Mouse (Mus musculus) thymus, adult 2 months (tissue): Measurements from ENCODE around the gene Fjx1. TPM values are rescaled to one million over a fixed set of nuclear protein-coding genes. Genes with fewer than 3 reads are reported as not detected.

Experiments used
- DNase-seq: peaks from one replicate; pipeline ENCODE4 v3.0.0; 2021
- H3K27ac ChIP-seq: fragments of 200-500 bp; 2 replicates; pipeline ENCODE4 v1.5.1; 2012; ENCODE audit warnings: low read length, control low read depth; ENCODE audit not compliant: control insufficient read depth, insufficient read depth
- H3K27me3 ChIP-seq: fragments of 200-500 bp; 2 replicates; pipeline ENCODE4 v1.6.1; 2012; ENCODE audit warnings: mild to moderate bottlenecking, low read length, moderate library complexity, mixed read lengths; ENCODE audit not compliant: control insufficient read depth, insufficient read depth
- H3K36me3 ChIP-seq: fragments of 200-500 bp; 2 replicates; pipeline ENCODE4 v1.6.1; 2012; ENCODE audit warnings: mild to moderate bottlenecking, low read length, moderate library complexity; ENCODE audit not compliant: control insufficient read depth, insufficient read depth
- H3K4me1 ChIP-seq: fragments of 200-500 bp; replicated peaks from 2 replicates; pipeline ENCODE4 v1.6.1; 2012; ENCODE audit warnings: low read length; ENCODE audit not compliant: control insufficient read depth, insufficient read depth
- H3K4me3 ChIP-seq: fragments of 200-500 bp; 2 replicates; pipeline ENCODE4 v1.5.1; 2012; ENCODE audit warnings: mild to moderate bottlenecking, low read length, control low read depth, moderate library complexity; ENCODE audit not compliant: control insufficient read depth, insufficient read depth
- CTCF ChIP-seq: fragments of 200-500 bp; IDR thresholded peaks from 2 replicates; pipeline ENCODE4 v1.5.1; 2012; ENCODE audit warnings: mild to moderate bottlenecking, control low read depth, low read length, moderate library complexity, borderline replicate concordance; ENCODE audit not compliant: control insufficient read depth, poor library complexity, insufficient read depth; ENCODE audit errors: extremely low read depth
- POLR2A ChIP-seq: fragments of 200-500 bp; IDR thresholded peaks from 2 replicates; pipeline ENCODE4 v1.6.1; 2012; ENCODE audit warnings: mild to moderate bottlenecking, low read length, control low read depth, moderate library complexity; ENCODE audit not compliant: control insufficient read depth, poor library complexity, insufficient read depth; ENCODE audit errors: extremely low read depth
- WGBS: fragments of 180-500 bp; shearing (Covaris S2); methylation state at CpG from one replicate; pipeline ENCODE4 v1.1.7; 2018; 5-methylcytosine and 5-hydroxymethylcytosine counted together
- polyA plus RNA-seq: library from polyadenylated mRNA; depleted of rRNA; stranded (reverse); fragments of >200 nt; gene quantifications from 2 replicates; pipeline ENCODE4 v1.2.3, GENCODE M21; 2012

Fjx1 gene
- polyA plus RNA-seq, 1 experiment: 2.0 TPM

GRCm38 (mm10) chr2:102463587-102464341 is 11.5 kb upstream of the Fjx1 start:
- TF ChIP-seq POLR2A (no peak), CTCF (no peak)
- Histone ChIP-seq H3K27ac (no peak overlapping the region), H3K4me3 (no peak overlapping the region), H3K4me1 (no peaks in the 10 kb centered on the region), H3K27me3 (no peaks in the 10 kb centered on the region), H3K36me3 (no peaks in the 10 kb centered on the region)
- 88% methylated on average over 12 of the region's 12 CpGs for WGBS
- DNase-seq: no peak

- Histone ChIP-seq H3K4me1 (no peaks in the 10 kb centered on the region), H3K4me3 (no peak overlapping the region), H3K27ac (no peak overlapping the region), H3K27me3 (no peaks in the 10 kb centered on the region), H3K36me3 (no peaks in the 10 kb centered on the region)
- 91% methylated on average over 1 of the region's 1 CpGs for WGBS
- TF ChIP-seq POLR2A: no peak
- no peak for TF ChIP-seq CTCF
- DNase-seq: no peak
Observed at GRCm38 (mm10) chr2:102461491-102461890, 9.2 kb upstream of the Fjx1 start.

- Histone ChIP-seq H3K4me1 (peaks cover 15% of the 10 kb centered on the region), H3K27me3 (peaks cover 14% of the 10 kb centered on the region), H3K27ac (no peak overlapping the region), H3K4me3 (no peak overlapping the region), H3K36me3 (no peaks in the 10 kb centered on the region)
- DNase-seq: no peak
- no peak for TF ChIP-seq CTCF
- TF ChIP-seq POLR2A: no peak
- whole genome bisulfite sequencing: 94% methylated on average over 1 of the region's 1 CpGs
Observed at GRCm38 (mm10) chr2:102455126-102455525, 2.8 kb upstream of the Fjx1 start.

GRCm38 (mm10) chr2:102453447-102453846 is 1.1 kb upstream of the Fjx1 start:
- H3K4me1 ChIP-seq: peaks cover 22% of the 10 kb centered on the region
- no peak overlapping the region for H3K4me3 ChIP-seq
- DNase-seq: peak; percentile 3
- 16% methylated on average over 3 of the region's 3 CpGs for WGBS
- H3K27me3 ChIP-seq: peaks cover 21% of the 10 kb centered on the region
- no peak overlapping the region for H3K27ac ChIP-seq
- H3K36me3 ChIP-seq: no peaks in the 10 kb centered on the region
- TF ChIP-seq POLR2A: no peak
- TF ChIP-seq CTCF: 0 out of 2 replicates have a peak, but pooled peaks have one; percentile 29

- H3K27me3 ChIP-seq: peaks cover 21% of the 10 kb centered on the region
- 1% methylated on average over 109 of the region's 109 CpGs for WGBS
- no peaks in the 10 kb centered on the region for H3K36me3 ChIP-seq
- TF ChIP-seq POLR2A: no peak
- TF ChIP-seq CTCF: peak; percentile 46; the same call in 1 of the 2 replicates
- peaks cover 22% of the 10 kb centered on the region for H3K4me1 ChIP-seq
- H3K4me3 ChIP-seq: peak overlapping the region; percentile 50
- no peak overlapping the region for H3K27ac ChIP-seq
- peak; percentile 28 for DNase-seq
Observed at GRCm38 (mm10) chr2:102450761-102451670, 1.3 kb downstream of the Fjx1 start.

GRCm38 (mm10) chr2:102450248-102450760 is 2.0 kb downstream of the Fjx1 start:
- peaks cover 21% of the 10 kb centered on the region for H3K27me3 ChIP-seq
- H3K4me1 ChIP-seq: peaks cover 22% of the 10 kb centered on the region
- H3K27ac ChIP-seq: no peak overlapping the region
- 2% methylated on average over 43 of the region's 43 CpGs for WGBS
- peak overlapping the region; percentile 50 for H3K4me3 ChIP-seq
- TF ChIP-seq CTCF (no peak), POLR2A (no peak)
- no peaks in the 10 kb centered on the region for H3K36me3 ChIP-seq
- peak; percentile 8 for DNase-seq
